Mouse (Mus musculus) left cerebral cortex, postnatal 4 days (tissue): ENCODE results near the gene Ndc1. TPM values are rescaled to one million over a fixed set of nuclear protein-coding genes. Genes with fewer than 3 reads are reported as not detected.

Source experiments
- DNase-seq: peaks from one replicate; pipeline ENCODE4 v3.0.0-alpha.2; 2022
- intact Hi-C: fragments of 180-260 bp; cut with DNase I; formaldehyde crosslinking; loops from one replicate; pipeline ENCODE4 v1.15.1; 2025
- microRNA-seq: library from miRNA; unstranded; fragments of <30 nt; microRNA quantifications from one replicate; pipeline ENCODE4 v1.2.0, GENCODE M21; 2022
- total RNA-seq, 2 experiments: library from RNA; stranded (reverse); gene quantifications; 2 replicates each; pipeline ENCODE4 v1.2.3; 2021

Ndc1 gene
- total RNA-seq, 2 experiments from 2014 or later = 17.8 to 18.0 TPM

GRCm38 (mm10) chr4:107435238-107435946 lies 67.8 kb downstream of the Ndc1 start:
- intact Hi-C loops = no loop called here
- DNase-seq = no peak

GRCm38 (mm10) chr4:107436476-107436875 lies 68.9 kb downstream of the Ndc1 start:
- no peak for DNase-seq
- intact Hi-C loops = no loop called here

GRCm38 (mm10) chr4:107438741-107439140 lies 71.2 kb downstream of the Ndc1 start:
- intact Hi-C loops = no loop called here
- no peak for DNase-seq

- intact Hi-C loops = no loop called here
- no peak for DNase-seq
Observed at GRCm38 (mm10) chr4:107440306-107440705, 72.7 kb downstream of the Ndc1 start.

- intact Hi-C loops = no loop called here
- no peak for DNase-seq
Observed at GRCm38 (mm10) chr4:107442288-107442687, 74.7 kb downstream of the Ndc1 start.

- intact Hi-C loops = no loop called here
Observed at GRCm38 (mm10) chr4:107442891-107443483, 75.4 kb downstream of the Ndc1 start.

GRCm38 (mm10) chr4:107443621-107444020 lies 76.0 kb downstream of the Ndc1 start:
- intact Hi-C loops = no loop called here

More at GRCm38 (mm10) chr4:107442891-107443483, 75.4 kb downstream of the Ndc1 start:
- DNase-seq = no peak

GRCm38 (mm10) chr4:107448481-107448880 lies 80.9 kb downstream of the Ndc1 start:
- peak; percentile 33 for DNase-seq
- intact Hi-C loops = no loop called here

More at GRCm38 (mm10) chr4:107443621-107444020, 76.0 kb downstream of the Ndc1 start:
- DNase-seq = no peak

- DNase-seq = no peak
- intact Hi-C loops = no loop called here
Observed at GRCm38 (mm10) chr4:107449519-107449918, 81.9 kb downstream of the Ndc1 start.

- intact Hi-C loops = no loop called here
- DNase-seq = no peak
Observed at GRCm38 (mm10) chr4:107452266-107453015, 84.9 kb downstream of the Ndc1 start.

GRCm38 (mm10) chr4:107453141-107453984 lies 85.8 kb downstream of the Ndc1 start:
- DNase-seq = peak; percentile 96
- intact Hi-C loops = no loop called here

GRCm38 (mm10) chr4:107457602-107458001 lies 90.0 kb downstream of the Ndc1 start:
- intact Hi-C loops = no loop called here
- no peak for DNase-seq

GRCm38 (mm10) chr4:107458907-107459306 lies 91.3 kb downstream of the Ndc1 start:
- intact Hi-C loops = no loop called here
- DNase-seq = no peak

- intact Hi-C loops = no loop called here
- no peak for DNase-seq
Observed at GRCm38 (mm10) chr4:107459461-107459860, 91.9 kb downstream of the Ndc1 start.

- intact Hi-C loops = no loop called here
- no peak for DNase-seq
Observed at GRCm38 (mm10) chr4:107460468-107460867, 92.9 kb downstream of the Ndc1 start.

Small RNA genes within 50 kb of the gene (microRNA-seq; reads per million reads assigned to microRNA genes)
- gene Gm24804 = not detected

Other genes starting within 250 kb of the Ndc1 start
- 100 to 1,000 TPM; 115 to 118 TPM for gene Tmem59, start 189.4 kb upstream of the Ndc1 start, total RNA-seq
- 10 to 100 TPM; 24.4 to 27.4 TPM for gene Tceanc2, start 188.7 kb upstream of the Ndc1 start, total RNA-seq
- gene Ldlrad1, start 158.6 kb upstream of the Ndc1 start, total RNA-seq = not detected
- gene Lrrc42, start 114.3 kb upstream of the Ndc1 start, total RNA-seq = 10 to 100 TPM; 40.3 to 44.8 TPM
- 10 to 100 TPM; 14.8 to 20.0 TPM for gene Hspb11, start 114.2 kb upstream of the Ndc1 start, total RNA-seq
- gene Dio1, start 60.6 kb upstream of the Ndc1 start, total RNA-seq = not detected
- 10 to 100 TPM; 42.4 to 46.0 TPM for gene Yipf1, start 53.4 kb upstream of the Ndc1 start, total RNA-seq
- 1 to 10 TPM; 1.9 to 3.6 TPM for gene Glis1, start 66.8 kb downstream of the Ndc1 start, total RNA-seq